Mouse (Mus musculus) B cell, adult 2 months (primary cell): ENCODE measurements around the gene Olfr805.

Experiments used
- DNase-seq, 2 experiments: peaks; one replicate each; pipeline ENCODE4 v3.0.0; 2022

The Olfr805 gene

DNA sequence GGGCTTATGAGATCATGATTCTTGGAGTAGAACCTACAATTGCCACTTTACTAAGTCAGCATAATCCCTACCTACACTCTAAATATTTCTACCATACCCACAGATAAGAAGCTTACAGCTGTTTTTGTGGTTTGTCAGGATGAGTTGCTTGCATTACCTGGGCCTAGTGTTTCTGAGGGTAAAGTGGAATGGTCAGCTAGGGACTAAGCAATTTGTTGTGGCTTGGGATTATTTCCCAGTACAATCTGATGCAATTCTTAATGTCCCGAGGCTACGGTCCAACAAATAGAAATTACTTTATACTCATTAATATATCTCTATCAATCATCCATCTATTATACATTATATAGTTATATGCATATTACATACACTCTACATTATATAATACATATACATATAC is at the start of gene Olfr805:
Olfr805 (minus strand) TSS at position 101 of the 400 bp plus-strand sequence.
- DNase-seq, result no peak

DNA sequence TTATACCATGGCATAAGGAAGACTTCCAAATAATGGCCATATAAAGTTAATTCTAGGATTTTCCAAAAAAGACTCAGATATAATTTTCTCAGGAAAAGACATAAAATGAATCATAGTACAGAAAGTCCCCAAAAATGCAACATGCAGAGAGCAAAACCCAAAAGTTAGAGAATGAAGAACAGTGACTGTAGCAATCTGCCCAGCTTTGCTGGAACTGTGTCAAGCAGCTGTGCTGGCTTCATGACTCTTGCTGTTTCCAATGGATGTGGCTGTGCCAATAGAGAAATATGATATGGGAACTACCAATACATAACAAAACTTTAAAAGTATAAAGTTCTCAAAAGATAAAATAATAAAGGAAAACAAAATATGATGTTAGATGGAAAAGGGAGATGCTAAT is 48.9 kb upstream of the Olfr805 start:
- DNase-seq, result no peak

GRCm38 (mm10) chr10:129774338-129774737 is 45.2 kb upstream of the Olfr805 start, which contains the start of gene Olfr809:
Gene Olfr809 (plus strand): TSS chr10:129774638.
- no peak for DNase-seq

- no peak for DNase-seq
Observed at GRCm38 (mm10) chr10:129765182-129765581, 36.0 kb upstream of the Olfr805 start, which contains the start of gene Olfr808. Gene Olfr808 (plus strand): TSS chr10:129765482.

GRCm38 (mm10) chr10:129757693-129758092 is 28.5 kb upstream of the Olfr805 start, which contains the start of gene Olfr807:
Gene Olfr807 (minus strand): TSS chr10:129757793.
- DNase-seq, result no peak

- DNase-seq, result no peak
Observed at GRCm38 (mm10) chr10:129741821-129742220, 12.6 kb upstream of the Olfr805 start, which contains the start of gene Olfr806. Gene Olfr806 (minus strand): TSS chr10:129741921.

GRCm38 (mm10) chr10:129702910-129703309 is 26.3 kb downstream of the Olfr805 start, which contains the start of gene Olfr804:
Gene Olfr804 (plus strand): TSS chr10:129703210.
- no peak for DNase-seq

- DNase-seq, result no peak
Observed at GRCm38 (mm10) chr10:129694186-129694585, 35.0 kb downstream of the Olfr805 start, which contains the start of gene Olfr803. Gene Olfr803 (minus strand): TSS chr10:129694286.

DNA sequence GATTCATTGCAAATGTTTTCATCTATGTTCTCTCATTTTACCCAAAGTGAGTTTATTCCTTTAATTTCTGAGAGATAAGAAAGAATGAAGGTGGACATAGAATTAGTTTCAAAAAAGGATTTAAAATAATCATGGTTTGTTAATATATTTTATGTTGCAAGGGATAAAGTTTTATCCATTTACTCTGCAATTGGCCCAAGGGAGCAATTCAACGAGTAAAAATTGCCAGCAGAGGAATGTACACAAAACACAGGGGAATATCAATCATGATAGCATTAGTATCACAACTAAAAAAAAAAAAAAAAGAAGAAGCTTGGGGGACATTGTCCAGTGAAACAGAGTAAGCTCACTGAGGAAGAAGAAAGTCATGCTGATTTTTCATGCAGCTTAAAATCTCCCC is 41.1 kb downstream of the Olfr805 start, which contains the start of gene Olfr802:
Olfr802 (minus strand) TSS at position 101 of the 400 bp plus-strand sequence.
- DNase-seq, result no peak

DNA sequence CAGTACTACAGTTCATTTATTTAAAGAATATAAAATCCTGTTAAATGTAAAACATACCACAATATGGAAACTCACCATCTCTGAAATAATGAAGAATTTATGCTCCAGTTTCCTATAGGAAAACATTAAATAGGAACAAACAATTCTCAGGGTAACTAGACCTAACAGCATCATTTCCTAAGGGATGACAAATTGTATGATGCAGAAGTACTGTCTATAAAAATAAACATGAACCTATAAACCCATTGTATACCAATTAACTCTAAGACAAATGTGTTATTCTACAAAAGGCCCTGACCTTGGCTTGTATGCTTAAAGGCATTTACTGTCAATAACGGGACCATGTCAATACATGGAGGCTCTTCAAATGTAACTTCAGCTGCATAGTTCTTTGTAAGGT is 55.4 kb downstream of the Olfr805 start, which contains the start of gene Olfr801:
Olfr801 (minus strand) TSS at position 101 of the 400 bp plus-strand sequence.
- no peak for DNase-seq
